Mouse (Mus musculus) neutrophil, adult 5-6 weeks (primary cell): Measurements from ENCODE around the gene Cyb5r1. TPM values are rescaled to one million over a fixed set of nuclear protein-coding genes. Genes with fewer than 3 reads are reported as not detected.
A peak's percentile ranks its signal among the peaks of the same experiment; 100 is the strongest.
"Not testable (repeated sequence)": the region's sequence is repeated elsewhere in the genome, so short reads cannot be mapped to it uniquely, and the experiment has no call there.

Experiments
- ATAC-seq: fragments of 151-379, 151-347 bp; 2 replicates; pipeline ENCODE4 v1.8.0; 2017; ENCODE audit warnings: mild to moderate bottlenecking, moderate TSS enrichment; ENCODE audit not compliant: insufficient number of reproducible peaks, poor library complexity, low FRiP score, severe bottlenecking; ENCODE audit errors: extremely low read depth
- total RNA-seq: library from RNA; stranded (forward); fragments of 200-1000 nt; gene quantifications from 2 replicates; pipeline ENCODE4 v1.2.3, GENCODE M21; 2017

The Cyb5r1 gene
- total RNA-seq, 1 experiment from 2014 or later, result 82.5 TPM

DNA sequence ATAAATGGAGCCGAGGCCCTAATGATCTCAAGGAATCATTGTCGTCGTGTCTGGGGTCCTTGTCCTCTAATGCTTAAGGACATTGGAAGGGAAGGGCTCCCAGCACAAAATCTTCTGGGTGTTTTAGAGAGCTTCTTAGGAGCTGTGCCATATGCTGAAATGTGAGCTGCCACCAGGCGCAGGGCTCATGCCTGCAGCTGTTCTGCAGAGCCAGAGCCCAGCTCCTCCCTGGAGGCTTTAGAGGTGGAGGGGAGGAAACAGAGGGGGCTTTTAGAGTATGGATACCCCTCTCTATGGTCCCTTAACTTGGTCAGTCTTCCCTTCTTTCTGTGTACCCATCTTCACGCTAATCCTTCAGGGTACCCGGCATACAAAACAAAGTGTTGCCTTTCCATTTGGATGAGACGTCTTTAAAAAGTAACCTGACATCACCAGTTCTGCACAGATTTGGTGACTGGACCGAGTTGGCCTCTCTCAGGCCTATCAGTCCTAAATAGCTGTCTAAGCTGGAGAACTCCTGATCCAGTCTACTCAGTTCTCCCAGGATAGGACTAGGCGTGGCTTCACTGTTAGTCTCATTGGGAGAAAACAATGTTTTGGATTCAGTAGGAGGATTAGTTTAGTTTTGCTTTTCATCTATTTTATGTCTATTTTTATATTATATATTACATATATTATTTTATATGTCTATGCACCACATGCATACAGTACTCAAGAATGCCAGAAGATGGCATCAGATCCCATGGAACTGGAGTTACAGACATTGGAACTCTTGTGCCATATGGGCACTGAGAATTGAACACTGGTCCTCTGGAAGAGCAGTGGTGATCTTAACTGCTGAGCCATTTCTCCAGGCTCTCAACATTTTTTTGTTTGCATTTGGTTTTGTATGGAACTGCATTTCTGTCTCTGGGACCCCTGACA is 6.6 kb downstream of the Cyb5r1 start:
- ATAC-seq, result no peak

DNA sequence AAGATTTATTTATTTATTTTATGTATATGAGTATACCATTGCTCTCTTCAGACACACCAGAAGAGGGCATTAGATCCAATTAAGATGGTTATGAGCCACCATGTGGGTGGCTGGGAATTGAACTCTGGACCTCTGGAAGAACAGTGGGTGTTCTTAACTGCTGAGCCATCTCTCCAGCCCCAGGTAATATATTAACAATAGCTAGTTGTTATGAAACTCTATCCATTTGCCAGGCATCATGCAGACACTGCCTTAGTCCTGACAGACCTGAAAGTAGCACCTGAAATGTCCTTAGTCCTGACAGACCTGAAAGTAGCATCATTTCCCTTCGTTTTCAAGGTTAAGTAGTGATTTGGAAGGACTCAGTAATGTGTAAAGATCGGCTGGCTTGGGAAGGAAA is 8.7 kb downstream of the Cyb5r1 start:
- no peak for ATAC-seq

DNA sequence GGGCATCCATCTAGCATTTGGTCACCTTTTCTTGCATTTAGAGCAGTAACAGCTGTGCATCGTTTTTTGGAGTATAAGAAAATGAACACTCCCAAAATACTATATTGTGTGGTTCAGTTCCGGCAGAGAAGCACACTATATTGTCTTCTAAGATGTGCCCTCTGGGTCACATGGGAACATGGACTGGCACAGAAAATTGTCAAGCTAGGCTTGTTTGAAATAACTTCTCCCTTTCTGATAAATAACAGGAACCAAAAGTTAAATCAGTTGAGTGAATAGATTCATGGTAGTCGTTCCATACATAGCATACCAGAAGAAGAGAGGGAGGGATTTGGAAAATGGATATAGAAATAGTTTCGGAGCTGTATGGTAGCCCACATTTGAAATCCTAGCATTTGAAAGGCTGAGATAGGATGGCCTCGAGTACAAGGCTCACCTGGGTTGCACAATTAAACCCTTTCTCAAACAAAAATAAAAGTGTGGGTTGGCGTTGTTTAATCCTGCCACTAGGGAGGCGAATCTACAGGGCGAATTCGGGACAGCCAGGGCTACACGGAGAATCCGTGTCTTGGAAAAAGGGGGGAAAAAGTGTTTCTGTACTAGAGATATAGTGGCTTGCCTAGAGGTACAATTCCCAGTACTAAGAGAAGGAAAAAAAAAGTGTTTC is 9.3 kb downstream of the Cyb5r1 start:
- ATAC-seq, result no peak

DNA sequence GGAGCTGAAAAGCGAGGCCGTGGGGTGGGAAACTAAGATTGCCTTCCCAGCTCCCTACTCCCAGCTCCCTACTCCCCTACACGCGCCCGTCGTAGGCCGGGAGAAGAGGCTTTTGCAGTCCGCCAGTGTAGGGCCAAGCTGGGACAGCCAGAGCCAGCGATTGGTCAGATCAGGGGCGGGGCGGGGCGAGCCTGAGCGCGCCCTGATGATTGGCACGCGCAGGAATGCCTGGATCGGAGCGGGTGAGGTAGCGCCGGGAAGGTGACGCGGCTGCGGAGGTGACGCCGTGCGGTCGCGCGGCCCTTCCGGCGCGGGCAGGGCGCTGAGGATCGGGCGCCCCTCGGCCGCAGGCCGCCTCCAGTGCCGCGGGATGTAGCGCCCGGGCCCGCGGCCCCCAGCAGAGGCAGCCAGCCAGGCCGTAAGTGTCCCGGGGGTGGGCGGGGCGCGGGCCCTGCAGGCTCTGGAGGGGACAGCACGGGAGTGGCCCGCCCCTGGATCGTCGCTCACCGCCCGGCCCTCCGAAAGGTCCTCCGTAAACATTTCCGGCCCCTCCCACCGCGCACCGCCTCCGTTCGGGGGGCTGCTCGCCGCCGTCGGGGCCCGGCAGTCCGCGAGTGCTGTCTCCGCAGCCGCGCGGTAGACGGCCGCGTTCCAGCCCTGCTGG is 9.9 kb downstream of the Cyb5r1 start, which contains the start of gene Adipor1:
Adipor1 (plus strand) TSS at position 211 of the 664 bp plus-strand sequence.
- ATAC-seq, result peak; percentile 91

DNA sequence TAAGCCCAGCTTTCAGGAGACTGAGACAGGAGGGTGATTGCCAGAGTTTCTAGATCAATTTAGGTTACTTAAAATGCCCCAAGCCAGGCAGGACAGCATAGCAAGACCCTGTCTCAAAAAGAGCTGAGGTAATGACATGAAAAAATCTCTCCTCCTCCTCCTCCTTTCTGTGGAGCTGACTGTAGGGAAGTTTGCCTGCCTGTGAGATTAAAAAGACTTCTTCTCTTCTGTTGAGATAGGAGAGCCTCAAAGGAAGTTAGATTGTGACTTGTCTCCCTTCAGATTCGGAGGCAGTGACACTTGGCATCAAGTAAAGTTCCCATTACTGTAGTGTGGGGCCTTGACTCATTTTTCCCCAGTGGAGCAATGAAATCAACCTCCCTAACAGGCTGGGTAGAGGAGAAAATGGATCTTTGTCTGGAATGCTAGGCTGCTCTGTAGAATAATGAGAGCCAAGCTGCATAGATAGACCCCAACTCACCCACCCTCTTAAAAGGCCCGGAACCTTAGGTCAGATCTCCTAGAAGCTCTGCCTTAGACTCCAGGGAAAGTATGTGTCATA is 13.1 kb downstream of the Cyb5r1 start:
- no peak for ATAC-seq

DNA sequence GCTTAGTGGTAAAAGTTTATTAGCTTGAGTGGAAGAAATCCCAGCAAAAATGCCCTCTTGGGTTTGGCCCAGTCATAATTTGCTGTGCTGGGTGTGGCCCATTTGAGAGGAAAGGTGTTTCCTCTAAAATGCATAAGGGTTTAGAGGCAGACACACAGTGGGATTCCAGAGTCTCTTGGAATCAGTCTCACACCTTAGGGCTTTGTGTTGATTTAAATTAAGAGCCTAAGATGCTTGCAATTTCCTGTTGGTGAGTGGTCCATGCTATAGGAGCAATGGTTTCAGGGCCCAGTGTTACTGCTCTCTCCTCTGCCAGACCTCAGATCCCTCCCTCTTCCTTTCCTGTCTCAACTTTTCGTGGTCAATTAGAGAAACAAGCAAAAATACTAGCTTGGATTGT is 13.8 kb downstream of the Cyb5r1 start:
- no peak for ATAC-seq

DNA sequence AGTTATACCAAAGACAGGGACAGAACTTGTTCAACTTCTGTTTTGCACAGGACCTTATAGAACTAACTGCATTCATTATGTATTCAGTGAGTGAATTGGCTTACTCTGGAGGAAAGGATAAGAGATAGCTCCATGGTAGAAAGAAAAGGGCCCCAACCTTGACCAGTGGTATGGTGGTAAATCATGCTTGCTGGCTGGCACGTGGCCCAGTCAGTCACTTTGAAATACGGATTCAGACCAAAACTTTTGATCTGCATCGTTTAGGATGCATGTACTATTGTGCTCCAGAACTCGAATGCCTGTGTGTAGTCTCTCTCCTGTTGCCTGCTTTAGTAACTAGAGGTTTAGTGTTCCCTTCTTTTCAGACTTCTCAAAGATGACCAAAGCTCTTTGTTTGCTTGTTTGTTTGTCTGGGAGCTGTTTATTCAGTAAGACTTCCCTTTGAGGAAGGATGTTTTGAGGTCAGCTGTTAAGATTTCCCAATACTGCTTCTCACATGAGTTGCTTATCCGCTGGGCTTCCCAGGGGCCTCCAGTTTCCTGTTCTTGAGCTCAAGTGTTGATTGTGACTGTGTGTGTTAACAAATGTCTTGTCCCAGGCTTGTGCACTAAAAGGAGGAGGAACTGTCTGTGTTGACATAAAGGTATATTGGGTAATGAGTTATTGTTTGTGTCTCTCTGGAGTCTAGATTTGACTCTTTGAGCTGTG is 14.5 kb downstream of the Cyb5r1 start:
- ATAC-seq, result peak; percentile 75

DNA sequence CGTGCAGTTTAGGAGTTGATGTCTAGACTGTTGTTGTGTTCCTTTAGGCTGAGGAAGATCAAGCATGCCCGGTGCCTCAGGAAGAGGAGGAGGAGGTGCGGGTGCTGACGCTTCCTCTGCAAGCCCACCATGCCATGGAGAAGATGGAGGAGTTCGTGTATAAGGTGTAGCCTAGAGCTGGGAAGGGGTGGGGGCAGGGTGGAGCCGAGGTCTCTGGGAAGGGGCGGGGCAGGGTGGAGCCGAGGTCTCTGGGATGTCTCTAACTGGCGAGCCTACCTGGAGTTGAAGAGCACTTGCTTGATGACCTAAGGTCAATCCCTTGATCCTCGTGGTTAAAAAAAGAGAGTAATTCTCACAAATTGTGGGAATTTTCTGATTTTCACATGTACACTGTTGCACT is 18.6 kb downstream of the Cyb5r1 start:
- ATAC-seq, result no peak

DNA sequence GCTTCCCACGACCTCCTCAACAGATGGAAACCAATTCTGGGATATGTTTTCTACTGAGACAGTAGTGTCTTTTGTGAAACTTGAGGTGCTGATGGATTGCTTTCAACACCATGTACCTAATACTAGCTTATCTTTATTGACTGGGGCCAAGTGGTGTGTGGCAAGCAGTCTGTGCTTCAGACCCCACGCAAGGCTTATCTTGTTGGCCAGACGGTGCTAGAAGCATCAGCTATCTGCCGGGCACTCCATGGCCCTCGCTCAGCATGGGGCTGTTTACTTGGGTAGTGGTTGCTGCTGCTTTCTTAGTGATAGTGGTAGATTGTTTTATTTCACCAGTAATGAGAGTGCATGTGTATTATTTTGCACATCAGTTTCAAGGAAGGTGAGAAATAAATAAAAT is 20.9 kb downstream of the Cyb5r1 start:
- ATAC-seq, result no peak

DNA sequence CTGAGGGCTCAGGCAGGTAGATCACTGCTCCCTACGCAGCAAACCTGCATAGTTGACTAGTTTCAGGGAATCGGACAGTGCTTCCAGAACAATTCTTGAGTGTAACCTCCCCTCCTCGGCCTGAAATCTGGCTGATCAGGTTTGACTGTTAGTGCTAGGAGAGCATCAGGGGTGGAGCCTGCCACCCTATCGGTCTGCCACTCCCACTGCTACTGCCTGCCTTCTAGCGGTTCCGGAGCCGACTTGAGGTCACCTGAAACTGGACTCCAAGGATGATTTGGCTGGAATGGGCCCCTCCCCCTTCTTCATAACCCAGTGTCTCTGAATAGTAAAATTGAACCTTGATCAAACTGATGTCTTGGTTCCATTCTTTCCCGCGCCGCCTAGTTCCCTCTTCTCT is 27.6 kb downstream of the Cyb5r1 start:
- ATAC-seq, result no peak

DNA sequence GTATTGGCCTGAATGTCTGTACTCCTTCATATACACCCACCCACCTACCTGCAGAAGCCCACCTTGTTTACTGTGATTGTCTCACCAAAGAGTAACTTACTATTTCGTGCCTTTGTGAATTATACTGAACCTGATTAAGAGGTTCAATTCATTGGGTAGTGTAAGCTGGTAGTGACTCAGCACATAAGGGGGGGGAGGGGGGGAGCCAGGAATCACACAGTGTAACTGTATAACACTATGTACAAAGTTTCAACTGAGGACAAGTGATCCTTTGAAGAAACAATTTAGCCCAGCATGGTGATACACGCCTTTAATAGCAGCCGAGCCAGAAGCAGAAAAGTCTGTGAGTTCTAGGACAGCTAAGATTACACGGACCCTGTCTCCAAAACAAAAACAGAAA is 28.1 kb downstream of the Cyb5r1 start:
- ATAC-seq, result no peak

DNA sequence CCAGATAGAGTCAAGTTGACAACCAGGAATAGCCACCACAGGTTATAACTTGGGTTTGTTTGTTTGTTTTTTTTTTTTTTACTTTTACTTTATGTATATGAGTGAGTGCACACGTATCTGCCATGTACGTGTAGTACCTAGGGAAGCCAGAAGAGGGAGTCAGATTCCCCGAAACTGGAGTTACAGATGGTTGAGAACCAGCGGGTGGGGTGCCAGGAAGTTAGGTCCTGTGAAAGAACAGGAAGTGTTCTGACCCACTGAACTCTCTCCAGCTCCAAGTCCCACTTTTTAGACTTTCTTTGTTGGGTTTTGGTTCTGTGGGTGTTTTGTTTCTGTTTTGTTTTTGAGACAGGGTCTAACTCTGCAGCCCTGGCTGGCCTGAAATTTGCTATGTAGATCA is 30.1 kb downstream of the Cyb5r1 start:
- peak; percentile 69 for ATAC-seq

DNA sequence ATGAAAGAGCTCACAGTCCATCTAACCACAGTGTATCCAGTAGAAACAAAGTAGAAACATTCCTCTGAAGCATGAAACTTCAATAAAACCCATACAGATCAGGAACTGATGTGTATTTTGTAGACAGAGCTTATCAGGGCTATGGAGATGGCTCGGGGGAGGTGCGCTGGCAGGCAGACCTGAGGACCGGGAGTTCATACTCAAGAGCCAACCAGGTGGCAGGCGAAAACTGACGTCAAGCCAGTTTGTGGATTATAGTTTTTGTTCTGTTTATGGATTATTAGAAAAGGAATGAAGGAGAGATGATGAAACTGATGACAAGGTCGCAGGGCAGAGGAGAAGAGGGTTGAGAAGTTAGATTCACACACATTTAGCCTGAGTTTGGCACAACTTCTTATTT is 35.1 kb downstream of the Cyb5r1 start:
- no peak for ATAC-seq

DNA sequence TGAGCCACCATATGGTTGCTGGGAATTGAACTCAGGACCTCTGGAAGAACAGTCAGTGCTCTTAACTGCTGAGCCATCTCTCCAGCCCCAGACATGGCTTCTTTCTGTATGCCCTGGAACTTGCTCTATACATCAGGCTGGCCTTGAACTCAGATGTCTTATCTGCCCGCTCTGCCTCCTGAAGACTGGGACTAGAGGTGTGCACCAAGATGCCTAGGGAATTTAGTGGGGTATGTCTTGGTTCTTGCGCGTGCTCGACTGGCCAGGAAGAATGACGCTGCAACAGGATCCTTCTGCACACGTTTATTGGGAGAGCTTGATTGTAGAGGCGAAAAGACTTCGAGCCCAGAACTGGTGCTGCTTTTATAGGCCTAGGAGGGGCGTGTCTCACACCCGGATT is 36.4 kb downstream of the Cyb5r1 start:
- ATAC-seq, result not testable (repeated sequence)

DNA sequence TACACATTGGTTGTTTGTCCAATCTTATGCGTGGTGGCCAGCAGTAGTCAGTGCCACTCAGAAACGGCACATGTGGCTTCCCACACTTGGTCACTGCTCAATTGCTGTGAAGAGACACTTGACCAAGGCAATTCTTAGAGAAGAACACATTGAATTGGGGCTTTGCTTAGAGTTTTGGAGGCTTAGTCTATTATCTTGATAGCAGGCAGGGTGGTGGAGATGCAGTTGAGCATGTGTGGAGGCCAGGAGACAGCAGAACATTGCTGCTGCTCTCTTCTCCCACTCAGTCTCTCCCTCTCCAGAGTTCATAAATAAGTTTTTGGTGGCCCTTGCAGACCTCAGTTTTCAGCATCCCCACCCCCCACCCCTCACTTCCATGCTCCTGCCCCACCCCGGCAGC is 37.0 kb downstream of the Cyb5r1 start:
- ATAC-seq, result no peak

DNA sequence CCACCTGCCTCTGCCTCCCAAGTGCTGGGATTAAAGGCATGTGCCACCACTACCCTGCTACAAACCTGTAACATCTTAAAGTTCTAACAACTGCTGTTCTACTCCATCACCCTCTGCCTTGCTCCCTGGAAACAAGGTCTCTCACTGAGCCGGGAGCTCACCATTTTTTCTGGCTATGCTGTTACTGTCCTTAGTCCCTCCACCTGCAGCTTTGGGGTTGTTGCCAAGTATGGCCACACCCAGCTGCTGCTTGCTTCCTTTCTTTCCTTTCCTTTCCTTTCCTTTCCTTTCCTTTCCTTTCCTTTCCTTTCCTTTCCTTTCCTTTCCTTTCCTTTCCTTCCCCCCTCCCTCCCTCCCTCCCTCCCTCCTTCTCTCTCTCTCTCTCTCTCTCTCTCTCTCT is 37.9 kb downstream of the Cyb5r1 start:
- not testable (repeated sequence) for ATAC-seq

DNA sequence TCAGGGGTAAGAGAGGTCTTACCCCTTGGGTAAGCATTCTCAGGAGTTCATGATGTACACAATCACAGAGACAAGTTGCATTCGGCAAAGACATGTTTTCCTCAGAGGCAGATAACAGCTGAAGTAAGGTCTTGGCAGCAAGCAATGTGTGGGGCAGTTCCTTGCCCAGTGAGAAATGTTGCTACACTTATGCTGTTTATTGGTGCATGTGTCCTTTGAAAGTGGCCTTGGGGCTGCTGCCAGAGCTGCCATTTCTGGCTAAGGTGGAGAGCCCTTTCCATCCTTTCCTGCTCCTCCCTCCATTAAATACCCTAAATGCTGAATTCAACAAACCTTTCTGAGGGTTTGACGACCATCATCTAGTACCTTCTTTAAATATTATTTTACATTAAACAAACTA is 40.1 kb downstream of the Cyb5r1 start:
- no peak for ATAC-seq

DNA sequence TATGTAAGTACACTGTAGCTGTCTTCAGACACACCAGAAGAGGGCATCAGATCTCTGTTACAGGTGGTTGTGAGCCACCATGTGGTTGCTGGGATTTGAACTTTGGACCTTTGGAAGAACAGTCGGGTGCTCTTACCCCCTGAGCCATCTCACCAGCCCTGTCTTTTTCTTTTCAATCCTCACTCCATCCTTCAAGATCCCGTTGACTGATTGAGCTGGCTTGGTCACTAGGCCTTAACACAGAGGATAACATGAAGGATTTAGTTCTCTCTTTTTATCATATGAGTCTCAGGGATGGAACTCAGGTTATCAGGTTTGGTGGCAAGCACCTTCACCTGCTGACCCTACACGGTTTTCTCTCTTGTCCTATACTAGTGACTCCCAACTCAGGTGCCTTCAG is 43.2 kb downstream of the Cyb5r1 start:
- ATAC-seq, result not testable (repeated sequence)

DNA sequence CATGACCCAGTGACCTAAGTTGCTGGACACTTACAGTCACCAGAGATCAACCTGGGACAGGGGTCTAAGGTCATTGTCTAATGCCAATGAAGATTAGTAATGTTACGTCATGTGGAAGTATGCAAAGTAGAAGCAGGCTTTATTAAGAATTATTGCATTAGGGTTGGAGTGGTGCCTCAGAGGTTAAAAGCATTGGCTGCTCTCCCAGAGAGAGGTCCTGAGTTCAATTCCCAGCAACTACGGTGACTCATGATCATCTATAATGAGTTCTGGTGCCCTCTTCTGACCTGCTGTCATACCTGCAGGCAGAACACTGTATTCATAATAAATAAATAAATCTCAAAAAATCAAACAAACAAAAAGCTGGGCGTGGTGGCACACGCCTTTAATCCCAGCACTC is 44.8 kb downstream of the Cyb5r1 start:
- no peak for ATAC-seq
